Mouse (Mus musculus) effector memory CD4-positive, alpha-beta T cell, adult 7 months (primary cell): ENCODE results near the gene Pdk2. TPM values are rescaled to one million over a fixed set of nuclear protein-coding genes. Genes with fewer than 3 reads are reported as not detected.

Experiments used
- polyA plus RNA-seq: library from polyadenylated mRNA; unstranded; fragments of 100-300 nt; shearing (Covaris generic); gene quantifications from one replicate; pipeline ENCODE4 v1.2.1, GENCODE M21; 2017

Gene Pdk2
- polyA plus RNA-seq, result 8.8 TPM

DNA sequence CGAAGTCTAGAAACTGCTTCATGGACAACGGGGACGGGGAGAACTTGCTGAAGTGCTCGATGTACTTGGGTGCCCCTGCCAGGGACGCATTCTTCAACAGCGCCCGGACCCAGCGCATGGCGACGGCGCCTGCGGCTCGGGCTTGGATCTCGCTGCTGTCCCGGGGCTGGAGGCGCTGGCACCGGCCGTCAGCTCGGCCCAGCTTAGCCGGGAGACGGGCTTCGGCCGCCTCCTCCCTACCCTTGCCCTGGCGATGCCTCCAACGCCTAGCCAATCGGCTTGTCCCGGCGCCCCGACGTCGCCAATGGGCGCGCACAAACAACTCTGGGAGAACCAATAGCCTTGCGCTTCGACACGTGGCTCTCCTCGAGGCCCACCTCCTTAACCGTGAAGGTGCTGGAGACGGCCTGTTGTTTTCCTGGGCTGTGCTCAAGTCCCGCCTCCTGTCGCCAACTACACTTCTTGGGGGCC lies at the start of gene Pdk2:
Gene Pdk2 (minus strand): TSS at position 216 of the 471 bp plus-strand sequence.

GRCm38 (mm10) chr11:95076536-95077111 lies 35.5 kb upstream of the Pdk2 start, which contains the start of gene Itga3:
TSS of gene Itga3 (minus strand) at chr11:95076801.

GRCm38 (mm10) chr11:95009629-95010014 lies 31.5 kb downstream of the Pdk2 start, which contains the start of gene Samd14:
TSS of gene Samd14 (plus strand) at chr11:95009879.

GRCm38 (mm10) chr11:94990749-94991577 lies 50.2 kb downstream of the Pdk2 start, which contains the start of gene Ppp1r9b:
TSS of gene Ppp1r9b (plus strand) at chr11:94991035.

Other genes starting within 250 kb of the Pdk2 start
- gene Col1a1, start 105.1 kb downstream of the Pdk2 start, polyA plus RNA-seq, result 0.44 TPM
- gene Hils1, start 73.8 kb downstream of the Pdk2 start, polyA plus RNA-seq, result not detected
- not detected for gene Sgca, start 65.0 kb downstream of the Pdk2 start, polyA plus RNA-seq
- gene Ppp1r9b, start 50.3 kb downstream of the Pdk2 start, polyA plus RNA-seq, result 8.0 TPM
- gene Samd14, start 31.5 kb downstream of the Pdk2 start, polyA plus RNA-seq, result not detected
- gene Itga3, start 35.4 kb upstream of the Pdk2 start, polyA plus RNA-seq, result 4.2 TPM
- gene Dlx3, start 78.8 kb upstream of the Pdk2 start, polyA plus RNA-seq, result not detected
- gene Dlx4, start 104.9 kb upstream of the Pdk2 start, polyA plus RNA-seq, result not detected
- gene Tac4, start 220.2 kb upstream of the Pdk2 start, polyA plus RNA-seq, result not detected